Mouse (Mus musculus) T-helper 2 cell (primary cell): ENCODE data around the gene Pdgfc.
"Not testable (repeated sequence)": the region's sequence is repeated elsewhere in the genome, so short reads cannot be mapped to it uniquely, and the experiment has no call there.

Source experiments
- in situ Hi-C: fragments of 300-600 bp; cut with MboI, MseI; formaldehyde crosslinking; loops from one replicate; pipeline ENCODE4 v1.15.1; 2025; ENCODE audit warnings: high pct_unique_total_duplicates

Pdgfc gene

GRCm38 (mm10) chr3:81045344-81046050 lies 9.3 kb downstream of the Pdgfc start:
- in situ Hi-C loops = no loop called here

GRCm38 (mm10) chr3:81046652-81047607 lies 10.7 kb downstream of the Pdgfc start:
- in situ Hi-C loops = no loop called here

DNA sequence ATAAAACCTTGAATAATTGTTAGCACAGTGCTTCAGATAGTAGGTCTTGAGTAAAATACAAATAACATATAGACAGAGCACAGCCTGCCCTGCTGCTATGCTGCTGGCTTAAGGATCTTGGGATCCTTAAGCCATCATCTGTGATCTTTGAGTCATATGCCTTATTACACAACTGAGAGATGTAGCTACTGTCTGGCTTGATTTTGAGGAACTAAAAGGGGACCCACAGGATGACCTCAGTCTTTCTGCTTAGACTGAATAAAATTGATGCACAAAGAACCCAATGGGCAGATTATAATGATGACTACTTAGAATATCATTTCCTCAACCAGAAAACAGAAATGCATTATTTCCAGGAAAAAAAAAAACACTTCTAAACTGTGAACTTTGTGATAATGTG lies 15.3 kb downstream of the Pdgfc start:
- in situ Hi-C loops = no loop called here

DNA sequence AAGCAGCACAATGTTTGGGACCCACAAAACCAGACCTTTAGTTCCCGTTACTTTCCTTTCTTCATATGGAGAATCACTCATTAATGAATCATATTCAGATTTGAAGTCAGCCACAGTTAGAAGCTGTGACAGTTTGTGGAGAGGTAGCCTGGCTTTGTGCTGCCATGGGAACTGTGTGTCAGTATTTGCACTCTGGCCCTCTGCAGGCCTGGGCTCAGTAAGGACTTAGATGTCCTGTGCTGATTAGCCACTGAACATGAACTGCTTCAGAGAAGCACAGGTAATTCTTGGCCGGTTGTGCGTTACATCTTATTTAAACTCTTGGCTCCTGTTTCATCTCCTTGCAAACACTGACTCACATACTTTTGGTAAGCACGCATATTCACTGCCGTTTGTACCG lies 16.2 kb downstream of the Pdgfc start:
- in situ Hi-C loops = no loop called here

GRCm38 (mm10) chr3:81054074-81054473 lies 17.9 kb downstream of the Pdgfc start:
- in situ Hi-C loops = no loop called here

DNA sequence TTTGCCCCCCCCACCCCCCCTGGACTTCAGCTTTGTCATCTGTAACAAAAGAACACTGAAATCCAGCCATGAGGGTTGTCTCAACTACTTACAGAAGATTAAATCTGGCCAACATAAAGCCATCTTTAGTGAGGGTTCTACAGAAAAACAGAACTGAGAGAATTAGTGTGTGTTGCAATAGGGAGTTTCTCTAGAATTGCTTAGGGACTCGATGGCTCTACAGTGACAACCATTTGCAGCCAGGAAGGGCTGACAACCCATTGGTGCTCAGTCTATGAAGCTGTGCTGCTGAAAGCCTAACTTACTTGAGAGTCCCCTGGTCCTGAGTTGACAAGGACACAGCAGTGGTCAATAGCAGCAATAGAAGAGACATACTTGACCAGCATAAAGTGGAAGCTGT lies 21.5 kb downstream of the Pdgfc start:
- in situ Hi-C loops = no loop called here

- in situ Hi-C loops = no loop called here
Observed at GRCm38 (mm10) chr3:81058527-81059031, 22.4 kb downstream of the Pdgfc start.

GRCm38 (mm10) chr3:81068550-81068949 lies 32.3 kb downstream of the Pdgfc start:
- in situ Hi-C loops = no loop called here

DNA sequence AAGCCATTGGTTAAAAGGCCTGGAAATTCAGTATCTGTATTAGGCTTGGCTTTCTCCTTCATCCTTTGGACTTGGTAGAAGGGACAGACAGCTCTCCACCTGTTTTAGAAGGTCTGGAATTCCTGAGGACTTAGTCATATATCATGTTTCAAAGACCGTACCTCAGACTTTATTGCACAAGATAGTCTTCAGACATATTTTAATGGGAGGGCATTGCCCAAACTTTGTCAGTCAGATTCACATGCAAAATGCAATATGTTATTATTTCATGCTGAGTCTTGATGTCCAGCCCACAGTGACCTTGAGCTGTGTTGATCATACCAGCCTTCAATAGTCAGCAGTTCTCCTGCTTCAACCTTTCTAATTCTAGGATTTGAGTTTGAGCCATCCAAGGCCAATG lies 64.9 kb downstream of the Pdgfc start:
- in situ Hi-C loops = no loop called here

DNA sequence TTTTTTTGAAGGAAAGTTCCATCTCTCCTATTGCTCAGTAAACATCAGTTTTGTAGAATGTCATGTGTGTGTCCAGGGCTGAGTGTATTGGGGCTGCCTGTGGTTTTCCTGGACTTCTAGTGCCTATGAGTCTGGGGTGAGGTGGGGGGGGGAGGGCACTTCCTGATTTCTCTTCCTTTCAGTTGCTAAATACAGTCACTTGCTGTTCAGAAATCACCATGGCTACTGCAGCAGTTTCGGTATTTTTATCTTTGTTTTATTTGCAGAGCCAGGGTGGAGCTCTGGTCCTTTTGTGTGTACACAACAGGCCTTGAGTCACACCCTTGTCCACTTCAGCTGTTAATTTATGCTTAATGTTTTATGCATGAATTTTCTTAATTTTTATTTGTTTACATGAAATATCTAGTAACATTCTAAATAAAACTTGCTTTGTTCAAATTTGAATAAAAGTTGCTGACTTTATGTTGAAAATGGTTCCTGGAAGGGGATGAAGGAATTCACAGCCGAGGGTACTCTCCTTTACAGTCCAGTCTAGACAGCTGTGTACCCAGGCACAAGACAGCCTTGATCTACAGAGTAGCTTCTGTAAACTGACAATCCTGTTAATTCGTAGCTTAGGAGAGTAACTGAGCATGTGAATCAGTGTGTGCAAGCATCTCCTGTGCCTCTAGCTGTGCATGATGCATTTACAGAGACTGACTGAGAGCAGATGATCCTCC lies 66.1 kb downstream of the Pdgfc start:
- in situ Hi-C loops = no loop called here

DNA sequence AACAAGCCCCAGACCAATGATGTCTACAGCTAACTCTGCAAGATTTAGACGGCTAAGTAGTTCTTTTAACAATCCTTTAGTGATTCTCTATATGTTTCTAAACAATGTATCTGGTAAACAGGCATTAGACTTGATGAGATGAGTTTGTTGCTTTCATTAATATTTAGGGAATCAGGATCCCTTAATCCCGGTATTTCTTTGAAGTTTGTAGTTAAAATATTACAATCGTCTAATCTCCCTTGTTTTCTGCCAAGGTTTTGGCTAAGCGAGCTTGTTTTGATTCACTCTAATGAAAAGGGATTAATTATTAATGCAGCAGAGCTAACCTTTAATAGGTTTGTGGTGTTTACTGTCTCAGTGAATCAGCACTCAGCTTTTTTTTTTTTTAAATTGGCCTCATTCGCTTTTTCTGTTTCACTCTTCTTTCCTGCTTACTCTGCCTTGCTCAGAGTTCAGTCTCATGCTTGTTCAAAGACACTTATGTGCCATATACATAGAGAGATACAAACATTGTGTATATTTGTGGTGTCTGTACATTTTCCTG lies 66.7 kb downstream of the Pdgfc start:
- in situ Hi-C loops = no loop called here

DNA sequence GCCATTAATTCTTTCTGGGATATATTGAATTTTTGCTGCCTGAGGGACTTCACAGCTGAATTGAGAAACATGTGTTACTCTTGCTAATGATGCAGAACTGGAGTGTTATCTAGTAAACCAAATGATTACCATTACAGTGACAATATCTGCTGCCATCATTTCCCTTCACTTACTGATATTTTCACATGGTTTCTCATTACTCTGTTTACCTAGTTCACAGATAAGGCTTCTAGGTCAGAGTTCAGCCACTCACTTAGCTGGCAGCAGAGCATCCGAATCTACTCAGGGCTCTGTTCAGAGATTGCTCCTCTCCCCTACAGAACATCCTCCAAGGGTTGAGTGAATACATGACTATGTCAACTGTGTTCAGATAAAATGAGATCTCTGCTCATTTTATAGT lies 71.3 kb downstream of the Pdgfc start:
- in situ Hi-C loops = no loop called here

DNA sequence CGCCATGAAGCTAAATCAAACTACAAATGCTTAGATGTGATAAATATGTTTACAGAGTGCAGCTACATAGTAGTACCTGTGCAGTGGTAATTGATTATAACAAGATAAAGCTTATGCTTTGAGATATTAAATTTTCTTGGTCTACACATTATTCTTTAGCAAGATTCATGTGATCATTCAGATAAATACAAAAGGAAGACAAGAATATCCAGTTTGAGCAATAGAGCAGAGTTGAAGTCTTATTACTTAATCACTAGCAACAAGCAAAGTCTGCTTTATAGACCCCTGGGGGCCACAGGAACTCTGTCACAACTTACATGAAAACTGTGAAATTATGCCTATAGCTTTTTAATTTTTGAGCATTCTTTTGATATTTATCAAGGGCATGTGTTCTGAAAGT lies 74.8 kb downstream of the Pdgfc start:
- in situ Hi-C loops = no loop called here

DNA sequence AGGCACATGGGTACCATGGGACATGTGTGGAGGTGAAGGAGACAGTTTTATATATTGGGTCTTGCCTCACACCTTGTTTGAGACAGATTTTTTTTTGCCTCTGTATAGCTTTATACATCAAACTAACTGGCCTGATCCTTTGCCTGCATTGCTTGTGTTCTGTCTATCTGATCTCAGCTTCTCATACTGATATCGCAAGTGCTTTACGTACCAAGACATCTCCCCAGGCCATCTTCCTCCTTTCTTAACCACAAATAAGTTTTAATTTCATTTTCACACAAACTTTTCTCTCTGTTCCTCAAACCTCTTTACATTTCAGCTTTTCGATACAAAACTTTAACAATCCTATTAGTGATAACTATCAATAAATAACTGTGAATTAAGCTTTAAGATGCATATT lies 76.7 kb downstream of the Pdgfc start:
- in situ Hi-C loops = no loop called here

GRCm38 (mm10) chr3:81120664-81121063 lies 84.4 kb downstream of the Pdgfc start:
- in situ Hi-C loops = no loop called here

GRCm38 (mm10) chr3:81121731-81122130 lies 85.5 kb downstream of the Pdgfc start:
- in situ Hi-C loops = no loop called here

GRCm38 (mm10) chr3:81123461-81123860 lies 87.2 kb downstream of the Pdgfc start:
- in situ Hi-C loops = no loop called here

DNA sequence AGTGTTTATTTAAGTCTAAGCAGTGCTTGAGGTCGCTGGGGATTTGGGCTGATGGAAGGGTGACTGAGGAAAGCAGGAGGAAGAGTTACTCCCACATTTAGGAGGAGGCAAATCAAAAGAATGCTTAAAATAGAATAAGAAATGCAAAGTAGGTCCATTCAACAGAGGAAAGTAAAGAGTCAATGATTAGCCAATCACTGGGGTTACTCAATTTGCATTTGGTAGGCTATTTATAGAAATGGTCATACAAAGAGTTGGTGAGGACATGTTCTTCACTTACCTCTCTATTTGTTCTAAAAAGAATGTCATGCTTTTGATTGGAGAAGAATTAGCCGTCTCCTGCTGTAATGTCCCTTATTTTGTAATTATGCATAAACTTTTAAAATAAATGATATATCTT lies 90.8 kb downstream of the Pdgfc start:
- in situ Hi-C loops = no loop called here

- in situ Hi-C loops = no loop called here
Observed at GRCm38 (mm10) chr3:81136985-81137384, 100.8 kb downstream of the Pdgfc start.

GRCm38 (mm10) chr3:81138030-81138429 lies 101.8 kb downstream of the Pdgfc start:
- in situ Hi-C loops = not testable (repeated sequence)

GRCm38 (mm10) chr3:81143730-81144129 lies 107.5 kb downstream of the Pdgfc start:
- in situ Hi-C loops = no loop called here

DNA sequence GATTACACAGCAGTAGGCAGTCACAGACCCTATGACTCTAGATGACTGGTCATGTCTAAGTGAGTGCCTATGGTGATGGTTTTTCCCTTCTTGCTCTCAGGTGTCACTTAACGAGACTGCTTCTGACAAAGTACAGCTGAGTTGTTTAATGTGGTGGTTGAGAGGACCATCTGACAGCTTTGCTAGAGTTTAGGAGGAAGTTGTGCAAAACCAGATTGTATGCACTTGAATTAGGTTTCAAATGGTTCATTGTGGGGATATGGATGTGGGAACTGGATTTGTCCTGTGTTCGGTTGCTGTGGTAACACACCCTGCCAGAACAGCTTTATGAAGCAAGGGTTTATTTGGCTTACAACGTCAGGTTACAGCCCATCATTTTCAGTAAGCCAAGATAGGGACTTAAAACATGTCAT lies 112.9 kb downstream of the Pdgfc start:
- in situ Hi-C loops = no loop called here
